Mouse (Mus musculus) forebrain, embryonic 15.5 days (tissue): Measurements from ENCODE around the gene Gdf3. TPM values are rescaled to one million over a fixed set of nuclear protein-coding genes. Genes with fewer than 3 reads are reported as not detected.

ENCODE experiments used
- polyA plus RNA-seq: library from polyadenylated mRNA; unstranded; fragments of >200 nt; fragmentation: Nextera tagmentation; extraction: Ambion mirVana; gene quantifications from 2 replicates; pipeline ENCODE4 v1.2.1, GENCODE M21; 2015

Gdf3 gene
- polyA plus RNA-seq, 1 experiment from 2014 or later = not detected

Other genes with a start within 250 kb of the Gdf3 start
- 98.3 and 106 TPM in 2 replicates for gene Rimklb, start 111.3 kb downstream of the Gdf3 start, polyA plus RNA-seq
- 0.72 and 1.8 TPM in 2 replicates for gene Mfap5, start 104.2 kb downstream of the Gdf3 start, polyA plus RNA-seq
- 0.37 and 0.45 TPM in 2 replicates for gene Aicda, start 56.3 kb downstream of the Gdf3 start, polyA plus RNA-seq
- gene Apobec1, start 7.6 kb downstream of the Gdf3 start, polyA plus RNA-seq = 4.5 and 4.9 TPM in 2 replicates
- not detected in 2 replicates for gene Dppa3, start 16.3 kb upstream of the Gdf3 start, polyA plus RNA-seq
- gene Nanog, start 97.4 kb upstream of the Gdf3 start, polyA plus RNA-seq = 0.09 and 0.29 TPM in 2 replicates
- gene Slc2a3, start 191.6 kb upstream of the Gdf3 start, polyA plus RNA-seq = 19.9 and 20.5 TPM in 2 replicates
- 6.4 and 6.8 TPM in 2 replicates for gene Foxj2, start 209.8 kb upstream of the Gdf3 start, polyA plus RNA-seq
- 0.89 and 1.3 TPM in 2 replicates for gene C3ar1, start 246.1 kb upstream of the Gdf3 start, polyA plus RNA-seq